ENCODE assay signal across 19 mouse cellular contexts in the genomic region with DNA sequence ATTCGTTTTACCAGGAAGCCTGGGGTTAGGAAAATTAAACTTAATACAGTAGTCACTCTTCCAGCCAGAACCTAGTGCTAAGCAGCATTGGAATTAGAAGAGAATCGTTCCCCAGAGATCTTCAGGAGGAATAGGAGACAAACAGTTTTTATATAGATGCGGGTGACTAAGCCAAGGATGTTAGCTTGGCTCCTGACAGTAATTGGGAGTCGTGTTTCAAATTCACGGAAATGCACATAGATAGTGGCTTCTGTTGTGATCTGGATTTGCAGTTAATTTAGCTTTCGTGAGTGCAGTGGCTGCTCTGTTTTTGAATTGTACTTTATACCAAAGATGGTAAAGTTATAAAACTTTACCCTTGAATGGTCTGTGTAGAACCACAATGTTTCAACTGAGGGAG.
DNase-seq lines count a peak whose midpoint lies in the region; ATAC-seq and TF ChIP-seq lines count a peak whose summit lies in the region.
"Had no signal": no experiment of that assay in that cellular context is flagged by ENCODE, and none has a peak within 500 bp of the region (broad histone marks: within the 10 kb centered on the region; RNA-seq: fewer than 3 reads in every experiment).

No protein-coding gene starts in this region.

- WGBS in kidney, adult 2 months, result 50% methylated on average over 6 of the region's 6 CpGs

- no peaks in the 10 kb centered on the region for H3K4me1 ChIP-seq in kidney, adult 2 months (ENCODE audit: control insufficient read depth, insufficient read depth, low read length)
- H3K4me1 ChIP-seq: embryonic facial prominence, embryonic 10.5 days; forebrain, embryonic 13.5 days; hindbrain, embryonic 15.5 days had no signal

- ATAC-seq in frontal cortex, adult (ENCODE audit: low TSS enrichment), result peak; percentile 66
- ATAC-seq: forebrain, embryonic 13.5 days; forebrain, postnatal 0 days; intestine, embryonic 16.5 days had no signal

- no peaks in the 10 kb centered on the region for H3K27me3 ChIP-seq in myocyte (ENCODE audit: control insufficient read depth, insufficient read depth, insufficient read length)
- no peaks in the 10 kb centered on the region for H3K27me3 ChIP-seq in kidney, adult 2 months (replicated peaks; ENCODE audit: control insufficient read depth, insufficient read depth, low read length)
- H3K27me3 ChIP-seq: forebrain, embryonic 13.5 days; heart, embryonic 13.5 days; hindbrain, embryonic 15.5 days had no signal

- H3K27ac ChIP-seq in left cerebral cortex, adult 2 months, result peak overlapping the region; percentile 67; the same call in 1 of the 2 replicates
- no peak overlapping the region for H3K27ac ChIP-seq in kidney, adult 2 months (ENCODE audit: insufficient read depth, low read depth, low read length)
- H3K27ac ChIP-seq: embryonic facial prominence, embryonic 10.5 days; forebrain, embryonic 13.5 days; hindbrain, embryonic 15.5 days had no signal

- no peak for DNase-seq in frontal cortex, postnatal 14 days (ENCODE audit: low spot score in 2 of 2)
- DNase-seq in heart, adult 8-10 months (ENCODE audit: low spot score), result peak; percentile 28
- DNase-seq in heart, postnatal 25 days (ENCODE audit: low spot score), result no peak
- no peak for DNase-seq in left cerebral cortex, adult 2 months (ENCODE audit: extremely low spot score in 1 of 2, low spot score in 2 of 2)
- DNase-seq in left cerebral cortex, adult 18-20 months (ENCODE audit: low spot score in 2 of 2), result no peak
- DNase-seq in kidney, adult 2 months, result no peak
- DNase-seq: adrenal gland, postnatal 10 days; cerebellum, adult 18-20 months; cerebellum, adult 9-11 months; cerebellum, postnatal 36 days; forebrain, postnatal 0 days; gastrocnemius, postnatal 10 days had no signal

- no peaks in the 10 kb centered on the region for H3K79me2 ChIP-seq in myocyte (ENCODE audit: control insufficient read depth, insufficient read depth)

- intact Hi-C loops in heart, postnatal 25 days (cut with DNase I), result no loop called here
- intact Hi-C loops in left cerebral cortex, adult 2 months (cut with DNase I), result no loop called here

- no peak overlapping the region for H3K4me3 ChIP-seq in left cerebral cortex, adult 2 months
- no peak overlapping the region for H3K4me3 ChIP-seq in myocyte
- H3K4me3 ChIP-seq in kidney, adult 2 months (ENCODE audit: insufficient read depth, low read depth, low read length), result no peak overlapping the region
- H3K4me3 ChIP-seq: embryonic facial prominence, embryonic 10.5 days; forebrain, embryonic 13.5 days; heart, embryonic 13.5 days; hindbrain, embryonic 15.5 days had no signal

- H3K4me2 ChIP-seq in myocyte (ENCODE audit: low read depth), result peak overlapping the region; percentile 12
- H3K4me2 ChIP-seq: forebrain, embryonic 13.5 days; heart, embryonic 13.5 days; hindbrain, embryonic 15.5 days had no signal

- no peak for TF ChIP-seq CTCF in left cerebral cortex, adult 2 months (IDR thresholded peaks at IDR 0.05)
- TF ChIP-seq CTCF in kidney, adult 2 months (conservative IDR thresholded peaks at IDR 0.05; ENCODE audit: insufficient read depth, insufficient read length, low read depth, low read length), result no peak

- TF ChIP-seq POLR2A in myocyte (IDR thresholded peaks at IDR 0.05; ENCODE audit: insufficient read length, low read depth), result no peak
- no peak for TF ChIP-seq POLR2A in kidney, adult 2 months (IDR thresholded peaks at IDR 0.05; ENCODE audit: low read depth, low read length)

- no peak overlapping the region for H3ac ChIP-seq in myocyte (ENCODE audit: control insufficient read depth, insufficient read length)

- no peaks in the 10 kb centered on the region for H3K36me3 ChIP-seq in myocyte (ENCODE audit: control insufficient read depth, insufficient read depth)
- no peaks in the 10 kb centered on the region for H3K36me3 ChIP-seq in kidney, adult 2 months (ENCODE audit: control insufficient read depth, insufficient read depth, low read length)
- H3K36me3 ChIP-seq: embryonic facial prominence, embryonic 10.5 days; heart, embryonic 13.5 days; hindbrain, embryonic 15.5 days had no signal

TF ChIP-seq in myocyte, 11 proteins besides CTCF, POLR2A, EP300 and RAD21:
- TF ChIP-seq MAX (IDR thresholded peaks at IDR 0.05; ENCODE audit: low read depth) (no peak), MYOD1 (IDR thresholded peaks at IDR 0.05; ENCODE audit: control insufficient read depth in 1 of 3, insufficient read length in 2 of 3, low read depth in 2 of 3) (no peak), E2F4 (IDR thresholded peaks at IDR 0.05; ENCODE audit: insufficient read depth) (no peak)
